Mouse (Mus musculus): ENCODE measurements at regions not wholly inside any gene's neighbourhood (a gene's known extent, or its start where the extent isn't known, plus 50 kb on each side); places are given as distances from the start of the nearest gene placed in this dataset.
A peak's percentile ranks its signal among the peaks of the same experiment; 100 is the strongest.

GRCm38 (mm10) chr11:111691512-111691911 is 625.5 kb downstream of the Kcnj2 start:
- Histone ChIP-seq H3K27me3 (ENCODE audit: control insufficient read depth in 1 of 2, insufficient read depth in 2 of 2, low read length in 2 of 2) (no peaks in the 10 kb centered on the region), H3K4me1 (ENCODE audit: control insufficient read depth in 1 of 2, insufficient read depth in 2 of 2, low read length in 2 of 2) (peaks cover 16 to 33% of the 10 kb centered on the region in 2 experiments), H3K36me3 (ENCODE audit: control insufficient read depth in 1 of 2, insufficient read depth in 2 of 2, low read length in 2 of 2) (peaks cover 0 to 27% of the 10 kb centered on the region in 2 experiments; a peak in 2 of 4 replicates), H3K4me3 (ENCODE audit: control insufficient read depth in 1 of 2, insufficient read depth in 1 of 2, low read depth in 2 of 2, low read length in 2 of 2) (no peak overlapping the region), H3K79me2 (ENCODE audit: control insufficient read depth, insufficient read depth, low read length, poor library complexity) (no peaks in the 10 kb centered on the region), H3K27ac (ENCODE audit: control insufficient read depth, low read depth, low read length) (no peak overlapping the region), H3K9ac (ENCODE audit: control insufficient read depth, low read depth, low read length, poor library complexity, severe bottlenecking) (no peak overlapping the region), H3K9me3 (replicated peaks; ENCODE audit: insufficient read depth, low read length) (no peaks in the 10 kb centered on the region)
- peak; percentile 63; the same call in 1 of the 2 replicates for TF ChIP-seq GATA1 (IDR thresholded peaks at IDR 0.05; ENCODE audit: low read depth, low read length)
- peak; percentile 28 to 55; a peak in 1 of 4 replicates for TF ChIP-seq EP300 (IDR thresholded peaks at IDR 0.05; ENCODE audit: low read depth in 1 of 2, low read length in 2 of 2)
- no peak for TF ChIP-seq CTCF (IDR thresholded peaks at IDR 0.05 in 2 of 3, conservative IDR thresholded peaks at IDR 0.05 in 1 of 3; ENCODE audit: control insufficient read depth in 1 of 3, insufficient read depth in 1 of 3, low read depth in 2 of 3, low read length in 3 of 3, poor library complexity in 1 of 3, severe bottlenecking in 1 of 3)
- TF ChIP-seq ETS1 (IDR thresholded peaks at IDR 0.05; ENCODE audit: low read depth, low read length): 0 out of 2 replicates have a peak, but pooled peaks have one; percentile 8
- TF ChIP-seq TCF12 (IDR thresholded peaks at IDR 0.05; ENCODE audit: low read depth, low read length): peak; percentile 24; the same call in 1 of the 2 replicates
- DNase-seq (ENCODE audit: low read depth, low spot score): peak; percentile 26

- no peak overlapping the region for H3K4me3 ChIP-seq (ENCODE audit: control insufficient read depth in 1 of 2, insufficient read depth in 1 of 2, low read depth in 2 of 2, low read length in 2 of 2)
- no peak for TF ChIP-seq SMC3 (IDR thresholded peaks at IDR 0.05; ENCODE audit: low read depth, low read length)
- peaks cover 0 to 4% of the 10 kb centered on the region in 2 experiments; a peak in 2 of 4 replicates for H3K36me3 ChIP-seq (ENCODE audit: control insufficient read depth in 1 of 2, insufficient read depth in 2 of 2, low read length in 2 of 2)
- H3K9ac ChIP-seq (ENCODE audit: control insufficient read depth, low read depth, low read length, poor library complexity, severe bottlenecking): no peak overlapping the region
- DNase-seq (ENCODE audit: low read depth, low spot score): no peak
- H3K27me3 ChIP-seq (ENCODE audit: control insufficient read depth in 1 of 2, insufficient read depth in 2 of 2, low read length in 2 of 2): no peaks in the 10 kb centered on the region
- no peaks in the 10 kb centered on the region for H3K79me2 ChIP-seq (ENCODE audit: control insufficient read depth, insufficient read depth, low read length, poor library complexity)
- no peaks in the 10 kb centered on the region for H3K9me3 ChIP-seq (replicated peaks; ENCODE audit: insufficient read depth, low read length)
- H3K4me1 ChIP-seq (ENCODE audit: control insufficient read depth in 1 of 2, insufficient read depth in 2 of 2, low read length in 2 of 2): peaks cover 0 to 2% of the 10 kb centered on the region in 2 experiments; a peak in 2 of 4 replicates
- no peak overlapping the region for H3K27ac ChIP-seq (ENCODE audit: control insufficient read depth, low read depth, low read length)
Measured at GRCm38 (mm10) chr11:111696668-111697067, 630.7 kb downstream of the Kcnj2 start.

GRCm38 (mm10) chr11:111699862-111700261 is 633.9 kb downstream of the Kcnj2 start:
- DNase-seq (ENCODE audit: low read depth, low spot score): no peak
- H3K4me1 ChIP-seq (ENCODE audit: control insufficient read depth in 1 of 2, insufficient read depth in 2 of 2, low read length in 2 of 2): no peaks in the 10 kb centered on the region
- no peaks in the 10 kb centered on the region for H3K9me3 ChIP-seq (replicated peaks; ENCODE audit: insufficient read depth, low read length)
- H3K27me3 ChIP-seq (ENCODE audit: control insufficient read depth in 1 of 2, insufficient read depth in 2 of 2, low read length in 2 of 2): no peaks in the 10 kb centered on the region
- no peaks in the 10 kb centered on the region for H3K36me3 ChIP-seq (ENCODE audit: control insufficient read depth in 1 of 2, insufficient read depth in 2 of 2, low read length in 2 of 2)
- H3K79me2 ChIP-seq (ENCODE audit: control insufficient read depth, insufficient read depth, low read length, poor library complexity): no peaks in the 10 kb centered on the region
- H3K27ac ChIP-seq (ENCODE audit: control insufficient read depth, low read depth, low read length): no peak overlapping the region
- no peak overlapping the region for H3K4me3 ChIP-seq (ENCODE audit: control insufficient read depth in 1 of 2, insufficient read depth in 1 of 2, low read depth in 2 of 2, low read length in 2 of 2)
- no peak overlapping the region for H3K9ac ChIP-seq (ENCODE audit: control insufficient read depth, low read depth, low read length, poor library complexity, severe bottlenecking)
- no peak for TF ChIP-seq CTCF (IDR thresholded peaks at IDR 0.05 in 2 of 3, conservative IDR thresholded peaks at IDR 0.05 in 1 of 3; ENCODE audit: control insufficient read depth in 1 of 3, insufficient read depth in 1 of 3, low read depth in 2 of 3, low read length in 3 of 3, poor library complexity in 1 of 3, severe bottlenecking in 1 of 3)
- no peak for TF ChIP-seq ZMIZ1 (IDR thresholded peaks at IDR 0.05; ENCODE audit: low read depth, low read length)
- no peak for TF ChIP-seq GABPA (IDR thresholded peaks at IDR 0.05; ENCODE audit: low read depth, low read length)
- no peak for TF ChIP-seq MXI1 (IDR thresholded peaks at IDR 0.05; ENCODE audit: low read depth, low read length)
